Mouse (Mus musculus) adrenal gland, postnatal 4 days (tissue): ENCODE results near the gene Adpgk. TPM values are rescaled to one million over a fixed set of nuclear protein-coding genes. Genes with fewer than 3 reads are reported as not detected.

Source experiments
- DNase-seq, 2 experiments: peaks; one replicate each; pipeline ENCODE4 v3.0.0; 2021 to 2022; ENCODE audit warnings: low spot score in 2 of 2, mixed read lengths in 2 of 2
- total RNA-seq, 2 experiments: library from RNA; stranded (reverse); gene quantifications; 2 replicates each; pipeline ENCODE4 v1.2.3; 2021

The Adpgk gene
- total RNA-seq, 2 experiments from 2014 or later, result 26.8 to 27.9 TPM

GRCm38 (mm10) chr9:59369220-59369619 lies 77.9 kb downstream of the Adpgk start:
- DNase-seq, result no peak

GRCm38 (mm10) chr9:59369646-59370045 lies 78.3 kb downstream of the Adpgk start:
- no peak for DNase-seq

Other genes starting within 250 kb of the Adpgk start
- gene Bbs4, start 62.0 kb downstream of the Adpgk start, total RNA-seq, result 10 to 100 TPM; 11.8 to 13.1 TPM
- 100 to 1,000 TPM; 101 to 113 TPM for gene Arih1, start 195.1 kb downstream of the Adpgk start, total RNA-seq
- 10 to 100 TPM; 74.9 to 81.7 TPM for gene Hexa, start 248.0 kb downstream of the Adpgk start, total RNA-seq
- gene Tmem202, start 248.3 kb downstream of the Adpgk start, total RNA-seq, result 1 to 10 TPM; 1.3 to 2.0 TPM